Mouse (Mus musculus) liver, adult (tissue): ENCODE results near the gene Npc1l1.

Experiments
- GATA4 ChIP-seq: IDR thresholded peaks from 2 replicates; pipeline ENCODE4 v1.6.1; 2014; ENCODE audit warnings: mild to moderate bottlenecking, low read length; ENCODE audit not compliant: insufficient replicate concordance

Npc1l1 gene

GRCm38 (mm10) chr11:6180811-6181399, 49.0 kb downstream of the Npc1l1 start:
- TF ChIP-seq GATA4 = no peak

- no peak for TF ChIP-seq GATA4
Measured at GRCm38 (mm10) chr11:6179194-6179593, 50.7 kb downstream of the Npc1l1 start.

- no peak for TF ChIP-seq GATA4
Measured at GRCm38 (mm10) chr11:6178673-6179166, 51.2 kb downstream of the Npc1l1 start.

GRCm38 (mm10) chr11:6177781-6178420, 52.0 kb downstream of the Npc1l1 start:
- no peak for TF ChIP-seq GATA4

- TF ChIP-seq GATA4 = no peak
Measured at GRCm38 (mm10) chr11:6175506-6175905, 54.4 kb downstream of the Npc1l1 start.

GRCm38 (mm10) chr11:6174719-6175118, 55.2 kb downstream of the Npc1l1 start:
- TF ChIP-seq GATA4 = peak; percentile 61; the same call in 1 of the 2 replicates

- TF ChIP-seq GATA4 = no peak
Measured at GRCm38 (mm10) chr11:6169041-6169663, 60.8 kb downstream of the Npc1l1 start.

GRCm38 (mm10) chr11:6166351-6166750, 63.6 kb downstream of the Npc1l1 start:
- no peak for TF ChIP-seq GATA4

- no peak for TF ChIP-seq GATA4
Measured at GRCm38 (mm10) chr11:6165391-6166081, 64.4 kb downstream of the Npc1l1 start.

- TF ChIP-seq GATA4 = no peak
Measured at GRCm38 (mm10) chr11:6164781-6165180, 65.2 kb downstream of the Npc1l1 start.

GRCm38 (mm10) chr11:6163706-6164105, 66.2 kb downstream of the Npc1l1 start:
- TF ChIP-seq GATA4 = no peak

GRCm38 (mm10) chr11:6163062-6163461, 66.9 kb downstream of the Npc1l1 start:
- no peak for TF ChIP-seq GATA4

- no peak for TF ChIP-seq GATA4
Measured at GRCm38 (mm10) chr11:6161549-6161948, 68.4 kb downstream of the Npc1l1 start.
